Mouse (Mus musculus) left cerebral cortex, postnatal 14 days (tissue): ENCODE measurements at regions not wholly inside any gene's neighbourhood (a gene's known extent, or its start where the extent isn't known, plus 50 kb on each side); places are given as distances from the start of the nearest gene placed in this dataset.
"Not testable (repeated sequence)": the region's sequence is repeated elsewhere in the genome, so short reads cannot be mapped to it uniquely, and the experiment has no call there.

Experiments used
- DNase-seq, 2 experiments: peaks; one replicate each; pipeline ENCODE4 v3.0.0; 2021 to 2022; ENCODE audit warnings: low spot score in 2 of 2, mixed read lengths in 1 of 2
- intact Hi-C: fragments of 180-260 bp; cut with DNase I; formaldehyde crosslinking; loops from one replicate; pipeline ENCODE4 v1.15.1; 2025

DNA sequence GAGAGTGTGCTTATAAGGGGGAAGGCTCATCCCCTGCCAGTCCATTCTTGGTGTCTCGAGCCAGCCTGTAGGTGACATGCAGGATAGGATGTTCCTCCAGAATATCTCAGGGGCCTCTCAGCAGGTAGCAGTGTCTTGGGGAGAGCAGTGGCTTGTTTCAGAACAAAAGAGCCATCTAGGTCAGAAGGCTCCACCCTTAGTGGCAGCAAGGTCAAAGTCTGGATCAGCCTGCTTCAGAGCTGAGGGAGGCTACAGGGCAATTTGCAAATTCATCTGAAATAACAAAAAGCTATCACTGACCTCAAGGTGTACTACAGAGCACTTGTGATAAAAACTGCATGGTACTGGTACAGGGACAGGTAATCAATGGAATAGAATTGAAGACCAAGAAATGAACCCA lies 1679.5 kb downstream of the Stim2 start:
- DNase-seq, intact Hi-C loops: not testable (repeated sequence)

DNA sequence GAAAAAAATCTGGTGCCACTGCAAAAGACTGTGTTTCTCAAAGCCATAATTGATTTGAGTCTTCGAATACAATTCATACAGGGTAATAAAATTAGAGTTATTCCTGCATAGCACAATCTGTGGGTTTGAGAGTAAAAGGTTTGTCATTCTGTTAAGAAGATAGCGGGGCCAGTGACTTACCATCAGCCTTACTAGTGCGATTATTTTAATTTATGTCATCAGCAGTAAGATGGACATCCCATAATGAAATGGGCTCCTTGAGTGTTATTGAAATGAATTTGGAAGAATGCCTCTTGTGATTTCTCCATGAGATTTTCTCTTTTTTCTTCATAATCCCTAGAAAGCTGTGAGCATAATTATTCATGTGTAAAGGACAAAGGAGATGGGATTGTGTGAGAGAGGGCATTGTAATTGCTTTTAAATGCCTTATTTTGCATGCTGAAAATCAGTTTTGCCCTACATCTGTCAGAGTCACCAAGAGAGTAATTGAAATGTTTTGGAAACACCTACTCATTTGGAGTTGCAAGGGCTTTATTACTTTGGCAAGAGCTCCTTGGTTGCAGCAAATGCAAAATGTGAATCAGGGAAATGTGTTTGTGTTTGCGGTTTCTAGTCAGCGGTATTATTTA lies 1692.9 kb downstream of the Stim2 start:
- no peak for DNase-seq
- intact Hi-C loops: no loop called here

DNA sequence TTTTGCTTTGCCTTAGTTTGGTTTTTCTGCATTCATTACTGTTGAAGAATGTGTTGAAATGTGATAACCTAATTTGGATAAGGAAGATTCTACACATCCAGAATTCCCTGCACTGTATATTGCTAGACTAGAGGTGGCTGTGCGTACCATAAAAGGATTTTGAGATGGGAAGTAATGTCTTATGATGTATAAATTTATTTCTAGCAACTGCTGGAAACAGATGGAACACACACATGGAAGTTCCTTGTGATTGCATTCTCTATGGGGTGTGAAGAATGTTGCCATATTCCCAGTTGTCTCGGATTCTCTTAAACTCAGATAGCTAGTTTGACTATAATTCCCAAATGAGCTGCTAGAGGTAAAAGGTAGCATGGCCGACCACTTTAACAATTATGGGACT lies 1706.2 kb downstream of the Stim2 start:
- intact Hi-C loops: no loop called here

DNA sequence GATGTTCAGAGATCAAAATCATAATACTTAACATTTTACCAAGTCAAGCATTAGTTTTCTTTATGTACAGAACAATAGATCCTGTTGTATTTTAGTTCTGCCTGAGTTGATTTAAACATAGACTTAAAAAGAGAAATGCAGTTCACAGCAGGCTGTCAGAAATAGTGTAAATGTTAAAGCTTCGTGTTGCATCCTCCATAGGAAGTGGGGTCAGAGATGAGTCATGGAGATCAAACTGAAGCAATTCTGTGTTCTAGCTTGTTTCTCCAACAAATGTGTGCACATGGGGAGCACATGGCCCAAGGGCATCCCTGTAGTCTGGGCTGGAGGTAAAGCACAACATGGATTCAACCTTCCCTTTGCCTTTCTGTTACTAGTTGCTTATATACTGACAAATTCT lies 1713.5 kb downstream of the Stim2 start:
- no peak for DNase-seq
- intact Hi-C loops: no loop called here

More for the DNA sequence above, 1706.2 kb downstream of the Stim2 start:
- DNase-seq: peak; percentile 4 to 27

DNA sequence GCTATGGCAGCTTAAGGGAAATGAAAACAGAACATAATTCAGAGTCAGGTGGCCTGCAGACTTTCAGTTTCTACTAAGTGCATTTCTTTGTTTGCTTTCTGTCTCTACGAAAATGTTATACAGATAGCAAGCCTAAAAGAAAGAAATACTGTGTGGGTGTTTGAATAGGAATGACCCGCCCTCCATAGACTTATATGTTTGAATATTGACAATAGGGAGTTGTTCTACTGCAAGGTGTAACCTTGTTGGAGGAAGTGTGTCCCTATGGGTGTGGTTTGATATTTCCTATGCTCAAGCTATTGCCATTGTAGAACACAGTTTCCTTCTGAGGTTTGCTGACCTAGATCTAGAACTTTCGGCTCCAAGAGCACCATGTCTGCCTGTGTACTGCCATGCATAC lies 1736.8 kb downstream of the Stim2 start:
- intact Hi-C loops: no loop called here
- no peak for DNase-seq

DNA sequence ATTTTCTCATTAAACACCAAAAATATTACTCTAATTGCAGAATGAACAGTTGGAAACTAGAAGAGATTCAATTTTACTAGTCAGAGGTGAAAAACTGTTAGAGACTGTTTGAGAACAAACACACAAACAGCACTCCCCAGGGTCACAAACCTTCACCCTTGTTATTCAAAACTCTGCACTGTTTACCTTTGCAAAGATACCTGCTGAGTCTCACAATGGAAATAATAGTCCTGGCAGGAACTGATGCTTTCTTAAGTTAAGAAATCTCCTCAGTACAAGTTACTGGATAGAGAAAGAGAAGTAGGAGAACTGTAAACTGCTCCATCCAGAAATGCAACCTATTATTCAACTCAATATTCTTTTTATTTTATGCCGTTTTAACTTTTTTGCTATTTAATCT lies 1763.5 kb downstream of the Stim2 start:
- DNase-seq: no peak
- intact Hi-C loops: no loop called here

DNA sequence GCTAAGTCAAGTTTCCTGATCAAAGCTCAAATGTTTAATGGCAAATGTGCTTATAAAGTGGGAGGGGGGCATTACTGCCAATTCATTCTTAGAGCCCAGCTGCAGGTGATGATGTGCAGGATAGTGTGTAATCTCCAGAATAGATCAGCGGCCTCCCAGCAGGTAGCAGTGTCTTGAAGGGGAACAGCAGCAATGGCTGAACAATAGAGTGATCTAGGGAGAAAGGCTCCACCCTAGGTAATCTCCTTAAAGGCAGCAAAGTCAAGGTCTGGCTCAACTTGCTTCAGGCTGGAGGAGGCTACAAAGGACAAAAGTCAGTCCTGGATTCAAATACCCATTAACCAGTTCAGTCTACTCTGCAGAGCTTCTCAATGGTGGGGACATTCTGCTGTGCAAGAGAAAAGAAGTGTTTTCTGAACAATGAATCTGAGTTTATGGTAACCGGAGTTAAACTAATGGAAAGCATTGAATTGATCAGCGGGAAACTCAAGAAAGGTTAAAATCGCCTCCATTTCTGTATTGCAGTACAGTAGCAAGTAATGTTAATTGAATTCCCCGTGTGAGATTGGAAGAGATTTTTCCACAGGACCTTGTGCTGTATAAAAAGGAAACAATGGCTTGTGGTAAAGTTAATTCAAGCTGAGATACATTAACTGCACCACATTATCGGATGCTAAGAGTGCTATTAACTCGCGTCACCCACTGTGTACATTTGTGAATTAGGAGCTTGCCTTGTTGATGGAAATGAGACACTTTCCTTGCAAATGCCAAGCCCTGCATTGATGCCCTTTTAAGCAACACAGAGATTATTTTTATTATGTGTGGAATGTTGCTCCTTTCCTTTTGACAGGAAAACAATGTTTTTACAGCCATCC lies 1793.7 kb downstream of the Stim2 start:
- no peak for DNase-seq
- intact Hi-C loops: no loop called here

DNA sequence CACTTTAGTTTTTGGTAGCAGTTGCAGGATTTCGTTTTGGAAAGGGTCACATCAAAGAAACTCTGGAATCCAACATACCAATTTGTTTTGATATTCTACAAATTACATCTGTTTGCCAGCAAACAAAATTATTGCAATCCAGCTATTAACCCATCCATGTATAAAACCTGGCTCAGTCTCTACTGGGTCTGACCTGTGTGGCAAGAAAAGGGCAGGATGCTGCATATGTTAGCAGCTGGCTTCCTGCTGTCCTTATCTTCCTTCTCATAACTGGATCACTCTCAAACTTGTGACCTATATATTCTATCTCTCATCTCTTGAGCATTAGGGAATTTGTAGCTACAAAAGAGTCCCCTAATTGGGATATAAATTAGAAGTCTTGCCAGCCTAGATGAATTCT lies 1794.4 kb downstream of the Stim2 start:
- intact Hi-C loops: no loop called here
- DNase-seq: no peak
